Mouse (Mus musculus) spleen, embryonic (tissue): ENCODE results near the gene Zfp536.
"Not testable (repeated sequence)": the region's sequence is repeated elsewhere in the genome, so short reads cannot be mapped to it uniquely, and the experiment has no call there.

Experiments used
- CTCF ChIA-PET: fragments of 350-600 bp; sonication (Branson Sonifier 250); formaldehyde crosslinking; loops from one replicate; lab custom pipeline; 2022; lab: Charles Lee

Gene Zfp536

GRCm38 (mm10) chr7:37758886-37759285, 14.6 kb downstream of the Zfp536 start:
- CTCF ChIA-PET, result no interaction called here

- CTCF ChIA-PET, result no interaction called here
Observed at GRCm38 (mm10) chr7:37753024-37753423, 20.4 kb downstream of the Zfp536 start.

GRCm38 (mm10) chr7:37746133-37746761, 27.2 kb downstream of the Zfp536 start:
- CTCF ChIA-PET, result no interaction called here

GRCm38 (mm10) chr7:37743350-37743749, 30.1 kb downstream of the Zfp536 start:
- CTCF ChIA-PET, result no interaction called here

GRCm38 (mm10) chr7:37737191-37737590, 36.2 kb downstream of the Zfp536 start:
- CTCF ChIA-PET, result interaction anchor here (0.7 kb wide), 1 partner anchor 177 kb away, joined by 3 read pairs; no protein-coding TSS in a partner anchor

- CTCF ChIA-PET, result no interaction called here
Observed at GRCm38 (mm10) chr7:37736413-37736720, 37.1 kb downstream of the Zfp536 start.

- CTCF ChIA-PET, result no interaction called here
Observed at GRCm38 (mm10) chr7:37735707-37736412, 37.6 kb downstream of the Zfp536 start.

GRCm38 (mm10) chr7:37735101-37735500, 38.3 kb downstream of the Zfp536 start:
- CTCF ChIA-PET, result no interaction called here

GRCm38 (mm10) chr7:37734576-37734975, 38.9 kb downstream of the Zfp536 start:
- CTCF ChIA-PET, result no interaction called here

- CTCF ChIA-PET, result no interaction called here
Observed at GRCm38 (mm10) chr7:37733996-37734395, 39.4 kb downstream of the Zfp536 start.

GRCm38 (mm10) chr7:37732741-37733140, 40.7 kb downstream of the Zfp536 start:
- CTCF ChIA-PET, result no interaction called here

GRCm38 (mm10) chr7:37727746-37728145, 45.7 kb downstream of the Zfp536 start:
- CTCF ChIA-PET, result no interaction called here

GRCm38 (mm10) chr7:37724002-37724790, 49.2 kb downstream of the Zfp536 start:
- CTCF ChIA-PET, result no interaction called here

GRCm38 (mm10) chr7:37723191-37723592, 50.2 kb downstream of the Zfp536 start:
- CTCF ChIA-PET, result no interaction called here

- CTCF ChIA-PET, result no interaction called here
Observed at GRCm38 (mm10) chr7:37721676-37722075, 51.8 kb downstream of the Zfp536 start.

- CTCF ChIA-PET, result no interaction called here
Observed at GRCm38 (mm10) chr7:37718671-37719402, 54.6 kb downstream of the Zfp536 start.

- CTCF ChIA-PET, result no interaction called here
Observed at GRCm38 (mm10) chr7:37717071-37717470, 56.4 kb downstream of the Zfp536 start.

- CTCF ChIA-PET, result no interaction called here
Observed at GRCm38 (mm10) chr7:37716626-37717025, 56.8 kb downstream of the Zfp536 start.

- CTCF ChIA-PET, result no interaction called here
Observed at GRCm38 (mm10) chr7:37704464-37704863, 69.0 kb downstream of the Zfp536 start.

- CTCF ChIA-PET, result not testable (repeated sequence)
Observed at GRCm38 (mm10) chr7:37697378-37697777, 76.1 kb downstream of the Zfp536 start.

GRCm38 (mm10) chr7:37695066-37695465, 78.4 kb downstream of the Zfp536 start:
- CTCF ChIA-PET, result no interaction called here

GRCm38 (mm10) chr7:37690606-37691005, 82.8 kb downstream of the Zfp536 start:
- CTCF ChIA-PET, result no interaction called here
